Mouse (Mus musculus) forebrain, embryonic 15.5 days (tissue): Measurements from ENCODE around the gene Ubr3. TPM values are rescaled to one million over a fixed set of nuclear protein-coding genes. Genes with fewer than 3 reads are reported as not detected.
"Not testable (repeated sequence)": the region's sequence is repeated elsewhere in the genome, so short reads cannot be mapped to it uniquely, and the experiment has no call there.

ENCODE experiments used
- ATAC-seq: fragments of 200-750 bp; cut with Nextera tagmentation; replicated peaks from 2 replicates; pipeline ENCODE4 v1.8.0; 2017; ENCODE audit warnings: mild to moderate bottlenecking, moderate TSS enrichment, moderate library complexity
- H3K27ac ChIP-seq: fragments of 300-500 bp; sonication (generic); replicated peaks from 2 replicates; pipeline ENCODE4 v1.5.1; 2015; ENCODE audit warnings: mild to moderate bottlenecking, inconsistent platforms
- H3K27me3 ChIP-seq: fragments of 300-500 bp; sonication (generic); 2 replicates; pipeline ENCODE4 v1.6.1; 2015; ENCODE audit warnings: inconsistent platforms
- H3K36me3 ChIP-seq: fragments of 300-500 bp; sonication (generic); 2 replicates; pipeline ENCODE4 v1.6.1; 2015; ENCODE audit warnings: mild to moderate bottlenecking, inconsistent platforms
- H3K4me1 ChIP-seq: fragments of 300-500 bp; sonication (generic); 2 replicates; pipeline ENCODE4 v1.6.1; 2015; ENCODE audit warnings: inconsistent platforms
- H3K4me2 ChIP-seq: fragments of 300-500 bp; sonication (generic); replicated peaks from 2 replicates; pipeline ENCODE4 v1.6.1; 2015; ENCODE audit warnings: mild to moderate bottlenecking, inconsistent platforms
- H3K4me3 ChIP-seq: fragments of 300-500 bp; sonication (generic); 2 replicates; pipeline ENCODE4 v1.5.1; 2015; ENCODE audit warnings: mild to moderate bottlenecking, inconsistent platforms
- H3K9ac ChIP-seq: fragments of 300-500 bp; sonication (generic); replicated peaks from 2 replicates; pipeline ENCODE4 v1.6.1; 2015; ENCODE audit warnings: mild to moderate bottlenecking, inconsistent platforms
- H3K9me3 ChIP-seq: fragments of 300-500 bp; sonication (generic); 2 replicates; pipeline ENCODE4 v1.6.1; 2016; ENCODE audit warnings: inconsistent platforms
- WGBS: fragments of 180-500 bp; shearing (Covaris S2); methylation state at CpG from one replicate; pipeline ENCODE4 v1.1.7; 2015; ENCODE audit warnings: mixed read lengths; 5-methylcytosine and 5-hydroxymethylcytosine counted together
- polyA plus RNA-seq: library from polyadenylated mRNA; unstranded; fragments of >200 nt; fragmentation: Nextera tagmentation; extraction: Ambion mirVana; gene quantifications from 2 replicates; pipeline ENCODE4 v1.2.1, GENCODE M21; 2015

Gene Ubr3
- polyA plus RNA-seq, 1 experiment from 2014 or later: 15.2 TPM

DNA sequence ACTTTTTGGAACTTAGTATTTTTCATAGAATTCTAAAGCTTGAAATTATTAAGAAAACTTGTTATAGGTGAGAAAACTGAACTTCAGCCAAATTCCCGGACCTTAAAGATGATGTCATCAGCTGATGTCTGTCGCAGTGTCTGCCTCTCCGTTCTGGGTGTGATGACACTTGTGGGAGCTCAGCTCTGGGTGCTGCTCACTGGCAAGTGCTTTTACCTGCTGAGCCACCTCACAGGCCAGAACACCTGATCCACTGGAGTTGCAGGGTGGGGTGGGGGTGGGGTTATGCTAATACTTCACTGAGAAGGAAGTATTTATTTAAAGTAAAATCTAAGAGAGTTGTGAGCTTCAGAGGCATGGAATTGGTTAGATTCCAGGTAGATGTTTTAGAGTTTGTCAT is 20.3 kb downstream of the Ubr3 start:
- Histone ChIP-seq H3K4me1 (no peaks in the 10 kb centered on the region), H3K9ac (no peak overlapping the region), H3K4me3 (no peak overlapping the region), H3K4me2 (no peak overlapping the region), H3K36me3 (peaks cover 29% of the 10 kb centered on the region), H3K9me3 (no peaks in the 10 kb centered on the region), H3K27ac (no peak overlapping the region), H3K27me3 (no peaks in the 10 kb centered on the region)
- 82% methylated on average over 3 of the region's 3 CpGs for WGBS
- no peak for ATAC-seq

DNA sequence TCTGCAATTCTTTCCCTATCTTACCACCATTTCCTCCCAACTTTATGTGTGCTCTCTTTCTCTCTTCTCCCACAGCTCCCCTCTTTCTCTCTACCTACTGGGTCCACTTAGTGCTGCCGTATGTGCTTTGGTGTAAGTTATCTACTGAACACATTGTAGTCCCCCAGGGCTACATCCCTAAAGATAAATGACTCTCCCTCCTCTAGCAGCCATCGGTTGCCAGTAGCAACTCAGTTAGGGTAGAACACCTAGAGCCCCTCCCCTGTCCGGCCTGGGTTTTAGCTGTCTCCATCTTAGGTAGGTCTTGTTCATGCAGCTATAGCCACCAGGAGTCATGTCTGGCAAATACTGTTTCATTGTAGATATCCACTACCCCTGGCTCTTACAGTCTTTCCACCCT is 27.9 kb downstream of the Ubr3 start:
- WGBS: 90% methylated on average over 3 of the region's 3 CpGs
- Histone ChIP-seq H3K36me3 (peaks cover 22% of the 10 kb centered on the region), H3K9ac (no peak overlapping the region), H3K4me3 (no peak overlapping the region), H3K9me3 (no peaks in the 10 kb centered on the region), H3K4me1 (no peaks in the 10 kb centered on the region), H3K27me3 (no peaks in the 10 kb centered on the region), H3K27ac (no peak overlapping the region), H3K4me2 (no peak overlapping the region)
- ATAC-seq: no peak

DNA sequence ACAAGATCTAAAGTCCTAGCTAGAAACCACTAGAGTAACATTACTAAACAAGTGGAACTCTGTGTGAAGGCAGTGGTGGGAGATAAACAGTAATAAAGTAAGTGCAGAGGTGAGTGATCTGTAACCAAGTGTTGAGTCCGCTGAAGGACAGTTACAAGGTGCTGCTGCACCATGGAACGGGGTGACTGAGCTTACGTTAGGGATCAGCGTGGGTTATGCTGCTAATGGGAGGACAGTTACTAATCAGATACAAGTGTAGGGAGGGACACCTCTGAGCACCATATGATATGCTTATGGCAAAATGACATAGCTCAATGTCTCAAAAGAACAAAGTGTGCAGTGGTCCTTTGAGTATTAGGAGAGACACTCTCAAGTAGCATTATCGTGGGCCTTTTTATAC is 39.3 kb downstream of the Ubr3 start:
- no peak overlapping the region for H3K27ac ChIP-seq
- no peak overlapping the region for H3K9ac ChIP-seq
- no peak overlapping the region for H3K4me2 ChIP-seq
- H3K27me3 ChIP-seq: no peaks in the 10 kb centered on the region
- no peaks in the 10 kb centered on the region for H3K9me3 ChIP-seq
- WGBS: 96% methylated on average over 5 of the region's 5 CpGs
- H3K4me1 ChIP-seq: no peaks in the 10 kb centered on the region
- no peak for ATAC-seq
- H3K4me3 ChIP-seq: no peak overlapping the region
- peaks cover 25% of the 10 kb centered on the region for H3K36me3 ChIP-seq

DNA sequence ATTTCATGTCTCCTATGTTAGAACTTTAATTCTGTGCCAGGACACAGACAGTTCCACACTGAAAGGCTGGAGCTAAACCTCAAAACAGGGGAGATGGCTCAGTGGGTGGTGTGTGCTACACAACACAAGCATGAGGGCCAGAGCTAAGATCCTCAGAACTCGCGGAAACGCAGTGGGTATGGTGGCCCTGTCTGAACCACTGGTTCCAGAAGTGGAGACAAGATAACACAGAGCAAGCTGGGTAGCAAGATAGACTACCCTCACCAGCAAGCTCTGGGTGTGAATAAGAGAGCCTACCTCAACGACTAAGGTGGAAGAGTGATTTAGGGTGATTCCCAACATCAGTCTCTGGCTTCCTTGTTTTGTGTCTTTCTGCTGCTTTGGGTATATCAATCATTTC is 42.2 kb downstream of the Ubr3 start:
- no peak for ATAC-seq
- WGBS: 85% methylated on average over 4 of the region's 4 CpGs

DNA sequence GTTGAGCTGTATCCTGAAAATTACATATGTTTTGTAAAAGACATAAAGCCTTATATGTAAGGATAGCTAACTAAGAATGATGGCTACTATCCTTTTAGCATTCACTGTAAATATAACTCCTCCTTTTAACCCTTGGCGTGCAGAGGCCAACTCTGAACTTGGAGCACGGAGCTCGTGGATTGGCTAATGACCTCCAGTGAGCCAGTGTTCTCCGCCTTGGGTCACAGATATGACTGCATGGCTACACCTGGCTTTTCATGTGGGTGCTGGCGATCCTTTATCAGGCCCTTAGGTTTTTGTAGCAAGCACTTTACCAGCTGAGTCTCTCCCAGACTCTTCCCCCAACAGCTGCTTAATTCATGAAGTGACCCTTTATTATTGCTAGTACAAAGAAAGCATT is 42.6 kb downstream of the Ubr3 start:
- Histone ChIP-seq H3K4me1 (no peaks in the 10 kb centered on the region), H3K27me3 (no peaks in the 10 kb centered on the region), H3K4me2 (no peak overlapping the region), H3K36me3 (peaks cover 21% of the 10 kb centered on the region), H3K9me3 (no peaks in the 10 kb centered on the region), H3K9ac (no peak overlapping the region), H3K4me3 (no peak overlapping the region), H3K27ac (no peak overlapping the region)
- WGBS: 95% methylated on average over 5 of the region's 5 CpGs
- no peak for ATAC-seq

More for the DNA sequence above, 42.2 kb downstream of the Ubr3 start:
- Histone ChIP-seq H3K4me1 (no peaks in the 10 kb centered on the region), H3K4me3 (no peak overlapping the region), H3K36me3 (peaks cover 21% of the 10 kb centered on the region), H3K27ac (no peak overlapping the region), H3K27me3 (no peaks in the 10 kb centered on the region), H3K9me3 (no peaks in the 10 kb centered on the region), H3K9ac (no peak overlapping the region), H3K4me2 (no peak overlapping the region)

DNA sequence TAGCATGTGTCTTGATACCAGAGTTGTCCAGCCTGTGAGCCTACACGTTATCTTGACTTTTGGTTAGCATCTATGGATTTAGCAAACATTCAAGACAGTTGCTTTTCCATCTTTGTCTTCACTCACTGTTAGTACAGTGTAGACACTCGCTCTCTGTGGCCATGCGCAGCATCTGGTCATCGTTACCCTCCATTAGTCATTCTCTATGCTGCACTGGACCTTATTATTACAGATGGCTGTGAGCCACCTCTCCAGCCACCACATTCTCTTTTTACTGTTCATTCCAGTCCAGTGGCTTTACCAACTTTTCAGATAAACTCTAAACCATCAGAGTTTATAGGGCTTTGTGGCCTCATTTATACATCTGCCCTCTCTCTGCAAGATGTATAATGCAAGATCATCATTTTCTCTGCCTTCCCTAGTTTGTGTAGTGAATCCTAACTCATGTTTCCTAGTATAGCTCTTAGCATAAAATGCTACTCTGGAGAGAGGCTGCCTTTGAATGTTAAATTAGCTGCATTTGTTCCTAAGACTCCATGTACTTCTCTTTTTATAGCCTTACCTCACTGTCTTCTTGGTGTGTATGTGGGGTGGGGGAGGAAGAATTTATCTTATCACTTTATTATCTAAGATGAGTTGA is 44.5 kb downstream of the Ubr3 start:
- H3K4me3 ChIP-seq: no peak overlapping the region
- H3K27ac ChIP-seq: no peak overlapping the region
- H3K4me1 ChIP-seq: no peaks in the 10 kb centered on the region
- ATAC-seq: no peak
- WGBS: 81% methylated on average over 4 of the region's 4 CpGs
- H3K27me3 ChIP-seq: no peaks in the 10 kb centered on the region
- no peak overlapping the region for H3K4me2 ChIP-seq
- peaks cover 17% of the 10 kb centered on the region for H3K36me3 ChIP-seq
- H3K9me3 ChIP-seq: no peaks in the 10 kb centered on the region
- H3K9ac ChIP-seq: no peak overlapping the region

DNA sequence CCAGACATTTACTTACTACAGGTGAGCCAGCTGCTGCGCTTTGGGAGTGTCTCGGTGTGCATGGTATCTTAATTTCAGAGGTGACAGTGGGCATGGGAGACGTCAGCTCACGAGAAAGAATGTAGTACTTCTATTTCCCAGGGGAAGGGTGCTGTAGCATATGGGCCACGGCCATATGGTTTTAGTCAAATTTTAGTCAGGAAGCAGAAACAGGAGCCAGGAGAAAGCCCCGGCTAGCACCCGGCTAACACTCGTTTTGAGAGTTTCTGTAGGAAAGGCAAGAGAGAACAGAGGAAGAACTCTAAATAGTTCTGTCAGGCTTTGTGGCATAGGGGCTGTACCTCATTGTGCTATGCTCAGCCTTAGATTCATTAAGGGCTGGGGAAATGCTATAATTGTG is 55.8 kb downstream of the Ubr3 start:
- no peak overlapping the region for H3K4me3 ChIP-seq
- H3K36me3 ChIP-seq: peaks cover 34% of the 10 kb centered on the region
- H3K9me3 ChIP-seq: no peaks in the 10 kb centered on the region
- ATAC-seq: no peak
- no peaks in the 10 kb centered on the region for H3K4me1 ChIP-seq
- 80% methylated on average over 8 of the region's 8 CpGs for WGBS
- H3K4me2 ChIP-seq: no peak overlapping the region
- no peak overlapping the region for H3K27ac ChIP-seq
- no peaks in the 10 kb centered on the region for H3K27me3 ChIP-seq
- no peak overlapping the region for H3K9ac ChIP-seq

DNA sequence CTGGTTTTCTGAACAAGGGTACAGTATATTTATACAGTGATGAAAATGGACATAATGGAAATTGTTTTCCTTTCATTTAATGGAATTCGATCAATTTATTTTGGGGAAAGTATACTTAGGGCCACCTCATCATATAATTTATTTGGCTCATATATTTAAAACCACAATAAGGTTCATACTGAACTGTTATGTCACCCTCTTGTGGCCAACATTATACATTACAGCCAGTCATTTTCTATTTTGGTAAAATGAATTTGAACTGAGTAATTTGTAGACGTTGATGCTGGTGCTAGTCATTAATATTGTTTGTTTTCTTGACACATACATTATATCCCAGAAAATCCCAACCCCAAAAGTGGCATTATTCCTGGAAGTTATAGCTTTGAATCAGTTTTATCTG is 58.6 kb downstream of the Ubr3 start:
- Histone ChIP-seq H3K4me3 (no peak overlapping the region), H3K27ac (no peak overlapping the region), H3K36me3 (peaks cover 29% of the 10 kb centered on the region), H3K4me2 (no peak overlapping the region), H3K4me1 (no peaks in the 10 kb centered on the region), H3K9me3 (no peaks in the 10 kb centered on the region), H3K9ac (no peak overlapping the region), H3K27me3 (no peaks in the 10 kb centered on the region)
- no peak for ATAC-seq
- 42% methylated on average over 2 of the region's 2 CpGs for WGBS

DNA sequence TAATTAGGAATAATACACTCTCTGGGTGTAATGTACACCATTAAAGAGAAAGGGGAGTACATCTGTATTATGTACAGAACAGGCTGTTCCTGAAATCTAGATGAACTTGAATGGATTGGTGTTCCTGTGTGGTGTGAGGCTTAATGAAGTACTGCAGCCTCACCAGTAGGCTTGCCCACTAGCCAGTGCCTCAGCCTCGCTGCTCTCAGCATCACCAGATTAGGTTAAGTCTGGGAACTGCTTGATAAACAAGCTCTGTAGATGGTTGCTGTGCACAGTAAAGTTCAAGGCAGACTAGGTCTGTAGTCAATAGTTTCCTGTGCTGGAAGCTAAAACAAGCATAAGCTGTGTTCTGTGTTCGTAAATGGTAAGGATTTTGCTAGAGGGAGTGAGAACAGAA is 60.6 kb downstream of the Ubr3 start:
- Histone ChIP-seq H3K27ac (no peak overlapping the region), H3K4me1 (no peaks in the 10 kb centered on the region), H3K27me3 (no peaks in the 10 kb centered on the region), H3K9ac (no peak overlapping the region), H3K9me3 (no peaks in the 10 kb centered on the region), H3K36me3 (peaks cover 40% of the 10 kb centered on the region), H3K4me3 (no peak overlapping the region), H3K4me2 (no peak overlapping the region)
- no peak for ATAC-seq
- 92% methylated on average over 2 of the region's 2 CpGs for WGBS

DNA sequence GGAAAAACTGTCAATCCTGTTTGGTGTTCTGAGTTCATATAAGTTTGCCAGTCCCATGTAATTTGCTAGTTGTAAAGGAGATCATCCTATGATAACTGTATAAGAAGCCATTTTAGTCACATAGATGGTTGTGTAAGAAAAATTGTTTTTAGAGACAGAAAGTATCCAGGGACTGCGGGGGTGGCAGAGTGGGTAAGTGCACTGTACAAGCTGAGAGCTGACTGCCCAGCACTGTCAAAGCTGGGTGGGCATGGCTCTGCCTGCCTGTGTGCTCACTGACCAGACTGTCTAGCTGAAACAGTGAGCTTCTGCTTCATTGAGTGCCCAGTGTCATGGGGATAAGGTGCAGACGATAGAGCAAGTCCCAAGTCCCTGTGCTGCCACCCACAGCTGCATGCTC is 77.8 kb downstream of the Ubr3 start:
- whole genome bisulfite sequencing: 84% methylated on average over 2 of the region's 2 CpGs

DNA sequence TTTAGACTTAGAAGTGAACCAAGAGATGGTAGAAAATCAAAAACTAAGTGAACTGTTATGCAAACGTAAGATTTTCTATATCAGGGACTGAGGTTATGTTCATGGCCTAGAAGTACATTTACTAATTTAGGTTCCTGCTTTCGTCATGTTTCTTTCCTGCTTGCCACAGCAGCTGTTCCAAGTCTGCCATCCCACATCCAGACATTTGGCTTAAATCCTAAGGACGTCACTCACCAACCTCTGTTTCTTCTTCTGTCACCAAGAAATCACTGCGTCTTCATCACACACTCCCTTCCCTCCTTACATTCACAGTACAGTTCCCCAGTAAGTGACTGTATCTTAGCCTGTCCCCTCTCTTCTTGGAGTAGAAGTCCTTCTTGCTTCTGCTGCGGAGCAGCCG is 92.2 kb downstream of the Ubr3 start:
- no peaks in the 10 kb centered on the region for H3K9me3 ChIP-seq
- H3K9ac ChIP-seq: no peak overlapping the region
- H3K36me3 ChIP-seq: peaks cover 38% of the 10 kb centered on the region
- H3K4me2 ChIP-seq: no peak overlapping the region
- no peak overlapping the region for H3K4me3 ChIP-seq
- no peak overlapping the region for H3K27ac ChIP-seq
- 88% methylated on average over 6 of the region's 6 CpGs for WGBS
- no peaks in the 10 kb centered on the region for H3K27me3 ChIP-seq
- no peaks in the 10 kb centered on the region for H3K4me1 ChIP-seq
- no peak for ATAC-seq

More for the DNA sequence above, 77.8 kb downstream of the Ubr3 start:
- ATAC-seq: no peak
- Histone ChIP-seq H3K9ac (no peak overlapping the region), H3K4me1 (no peaks in the 10 kb centered on the region), H3K27ac (no peak overlapping the region), H3K4me2 (no peak overlapping the region), H3K36me3 (peaks cover 35% of the 10 kb centered on the region), H3K27me3 (no peaks in the 10 kb centered on the region), H3K9me3 (no peaks in the 10 kb centered on the region), H3K4me3 (no peak overlapping the region)

DNA sequence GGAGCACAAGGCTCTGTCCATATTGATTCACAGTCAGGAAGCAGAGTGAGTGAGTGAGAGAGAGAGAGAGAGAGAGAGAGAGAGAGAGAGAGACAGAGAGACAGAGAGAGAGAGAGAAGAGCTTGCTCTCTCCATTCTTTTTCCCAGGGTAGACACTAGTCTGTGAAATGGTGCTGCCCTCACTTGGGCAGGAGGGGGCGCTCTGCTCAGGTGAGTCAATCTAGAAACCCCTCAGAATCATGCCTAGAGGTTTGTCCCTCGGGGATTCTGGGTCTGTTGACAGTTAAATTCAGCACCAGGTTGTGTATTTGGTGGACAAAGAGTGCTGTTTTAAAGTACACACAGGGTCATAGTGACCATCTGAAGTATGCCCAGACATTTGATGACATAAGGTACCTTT is 93.6 kb downstream of the Ubr3 start:
- no peak overlapping the region for H3K27ac ChIP-seq
- no peaks in the 10 kb centered on the region for H3K4me1 ChIP-seq

DNA sequence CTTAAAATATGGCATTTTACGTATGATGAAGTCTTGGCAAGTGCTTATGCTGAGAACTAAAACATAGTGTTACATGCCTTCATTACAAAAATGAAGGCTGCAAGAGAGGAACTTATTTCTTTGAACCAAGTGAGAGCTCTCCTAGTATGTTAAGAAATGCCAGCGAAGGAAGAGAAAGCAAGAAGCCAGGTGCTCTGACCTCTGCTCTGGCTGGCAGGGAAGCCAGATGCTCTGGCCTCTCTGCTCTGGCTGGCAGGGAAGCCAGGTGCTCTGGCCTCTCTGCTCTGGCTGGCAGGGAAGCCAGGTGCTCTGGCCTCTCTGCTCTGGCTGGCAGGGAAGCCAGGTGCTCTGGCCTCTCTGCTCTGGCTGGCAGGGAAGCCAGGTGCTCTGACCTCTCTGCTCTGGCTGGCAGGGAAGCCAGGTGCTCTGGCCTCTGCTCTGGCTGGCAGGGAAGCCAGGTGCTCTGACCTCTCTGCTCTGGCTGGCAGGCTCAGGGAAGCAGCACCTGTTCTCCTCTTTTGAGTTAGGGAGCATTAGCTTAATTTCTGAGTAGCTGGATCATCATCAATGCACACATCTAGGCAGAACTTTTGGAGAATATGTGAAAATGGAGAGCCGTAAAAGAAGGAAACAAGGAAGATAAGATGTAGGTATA is 97.2 kb downstream of the Ubr3 start:
- H3K9me3 ChIP-seq, H3K9ac ChIP-seq, H3K27me3 ChIP-seq, H3K4me2 ChIP-seq, ATAC-seq, H3K27ac ChIP-seq, H3K4me3 ChIP-seq, H3K4me1 ChIP-seq: not testable (repeated sequence)
- 94% methylated on average over 3 of the region's 3 CpGs for WGBS
- H3K36me3 ChIP-seq: peaks cover 31% of the 10 kb centered on the region

More for the DNA sequence above, 93.6 kb downstream of the Ubr3 start:
- no peak for ATAC-seq
- no peaks in the 10 kb centered on the region for H3K27me3 ChIP-seq
- no peaks in the 10 kb centered on the region for H3K9me3 ChIP-seq
- H3K4me2 ChIP-seq: no peak overlapping the region
- no peak overlapping the region for H3K9ac ChIP-seq
- peaks cover 38% of the 10 kb centered on the region for H3K36me3 ChIP-seq
- H3K4me3 ChIP-seq: no peak overlapping the region
- 61% methylated on average over 2 of the region's 2 CpGs for WGBS
